ENCODE assay signal across 26 mouse cellular contexts in the genomic region with DNA sequence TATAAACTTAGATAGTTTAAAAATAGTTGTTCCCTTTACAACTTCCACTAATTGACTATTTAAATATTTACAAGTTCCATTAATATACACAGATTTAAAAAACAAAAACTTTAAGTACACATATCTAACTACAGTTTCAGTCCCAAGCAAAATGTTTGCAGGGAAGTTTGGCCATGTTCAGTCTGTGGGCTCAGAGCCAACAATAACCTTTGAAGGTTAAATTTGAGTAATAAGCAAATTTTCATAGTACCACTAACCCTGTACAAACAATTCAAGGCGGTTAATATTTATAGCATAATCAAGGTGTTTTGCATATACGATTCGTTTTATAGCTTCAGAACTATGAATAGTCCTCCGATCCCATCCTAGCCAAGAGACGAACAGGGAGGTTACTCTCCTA.
DNase-seq lines count a peak whose midpoint lies in the region; ATAC-seq and TF ChIP-seq lines count a peak whose summit lies in the region.
"Had no signal": no experiment of that assay in that cellular context is flagged by ENCODE, and none has a peak within 500 bp of the region (broad histone marks: within the 10 kb centered on the region; RNA-seq: fewer than 3 reads in every experiment).

No protein-coding gene starts in this region.

- H3K27me3 ChIP-seq in kidney, embryonic 15.5 days = no peaks in the 10 kb centered on the region
- no peaks in the 10 kb centered on the region for H3K27me3 ChIP-seq in small intestine, adult 2 months (ENCODE audit: control insufficient read depth, insufficient read depth, low read length)
- H3K27me3 ChIP-seq: heart, embryonic 15.5 days; liver, embryonic 15.5 days; neural tube, embryonic 13.5 days had no signal

- DNase-seq in adrenal gland, postnatal 10 days = peak; percentile 31
- no peak for DNase-seq in adrenal gland, adult 8-10 months
- no peak for DNase-seq in kidney, postnatal 25 days
- DNase-seq in cerebellum, adult 9-10 months = no peak
- DNase-seq: cerebellum, adult 11 months; cerebellum, postnatal 10 days; heart, postnatal 4 days; liver; retina, postnatal 1 day; right cerebral cortex, postnatal 25 days; thymus, adult 18-20 months; thymus, postnatal 36 days had no signal

- ATAC-seq in kidney, embryonic 15.5 days (replicated peaks; ENCODE audit: low FRiP score) = no peak
- ATAC-seq: forebrain, embryonic 16.5 days; inflammation-experienced regulatory T-cells, adult 6 months; midbrain, embryonic 16.5 days had no signal

- no peaks in the 10 kb centered on the region for H3K36me3 ChIP-seq in kidney, embryonic 15.5 days
- peaks cover 6% of the 10 kb centered on the region for H3K36me3 ChIP-seq in small intestine, adult 2 months (ENCODE audit: control insufficient read depth, insufficient read depth, low read length)
- H3K36me3 ChIP-seq: embryonic facial prominence, embryonic 10.5 days; heart, embryonic 15.5 days; limb, embryonic 10.5 days; liver, embryonic 15.5 days; midbrain, embryonic 10.5 days; neural tube, embryonic 13.5 days had no signal

- TF ChIP-seq POLR2A in small intestine, adult 2 months (IDR thresholded peaks at IDR 0.05; ENCODE audit: low read depth, low read length) = no peak

- TF ChIP-seq CTCF in small intestine, adult 2 months (IDR thresholded peaks at IDR 0.05; ENCODE audit: extremely low read depth, insufficient read length, insufficient replicate concordance, low read depth, low read length) = no peak

- no peak overlapping the region for H3K9ac ChIP-seq in kidney, embryonic 15.5 days
- H3K9ac ChIP-seq: heart, embryonic 15.5 days; hindbrain, embryonic 14.5 days; liver, embryonic 15.5 days; neural tube, embryonic 13.5 days had no signal

- WGBS in kidney, embryonic 15.5 days = 72% methylated on average over 5 of the region's 5 CpGs
- WGBS in small intestine, adult 2 months = 26% methylated on average over 5 of the region's 5 CpGs

- H3K4me2 ChIP-seq in kidney, embryonic 15.5 days = peak overlapping the region; percentile 27
- H3K4me2 ChIP-seq: heart, embryonic 15.5 days; hindbrain, embryonic 14.5 days; liver, embryonic 15.5 days; neural tube, embryonic 13.5 days had no signal

- peak overlapping the region; percentile 10; the same call in 1 of the 2 replicates for H3K4me3 ChIP-seq in kidney, embryonic 15.5 days (replicated peaks)
- H3K4me3 ChIP-seq in brown adipose tissue, adult 24 weeks (ENCODE audit: insufficient read depth, low read depth, low read length) = no peak overlapping the region; the same call in 1 of the 2 replicates
- peak overlapping the region; percentile 47; the same call in 1 of the 2 replicates for H3K4me3 ChIP-seq in small intestine, adult 2 months (ENCODE audit: low read depth, low read length)
- H3K4me3 ChIP-seq: embryonic facial prominence, embryonic 10.5 days; heart, embryonic 15.5 days; limb, embryonic 10.5 days; liver, embryonic 15.5 days; midbrain, embryonic 10.5 days; myocyte; neural tube, embryonic 13.5 days had no signal

- peak overlapping the region; percentile 75 for H3K27ac ChIP-seq in kidney, embryonic 15.5 days
- peak overlapping the region; percentile 23; the same call in 1 of the 2 replicates for H3K27ac ChIP-seq in brown adipose tissue, adult 24 weeks (replicated peaks; ENCODE audit: low read depth, low read length)
- H3K27ac ChIP-seq in small intestine, adult 2 months (ENCODE audit: insufficient read depth, low read depth, low read length) = peak overlapping the region; percentile 98
- H3K27ac ChIP-seq: embryonic facial prominence, embryonic 10.5 days; heart, embryonic 15.5 days; hindbrain, embryonic 14.5 days; limb, embryonic 10.5 days; liver, embryonic 15.5 days; midbrain, embryonic 10.5 days; neural tube, embryonic 13.5 days had no signal

- peaks cover 16% of the 10 kb centered on the region for H3K4me1 ChIP-seq in kidney, embryonic 15.5 days
- H3K4me1 ChIP-seq in brown adipose tissue, adult 24 weeks (ENCODE audit: control insufficient read depth, insufficient read depth, insufficient read length, low read length) = peaks cover 8% of the 10 kb centered on the region; the same call in 1 of the 2 replicates
- peaks cover 27% of the 10 kb centered on the region; the same call in 1 of the 2 replicates for H3K4me1 ChIP-seq in small intestine, adult 2 months (ENCODE audit: control insufficient read depth, insufficient read depth, insufficient read length, low read length)
- H3K4me1 ChIP-seq: limb, embryonic 10.5 days; liver, embryonic 15.5 days; neural tube, embryonic 13.5 days had no signal

- no peaks in the 10 kb centered on the region for H3K9me3 ChIP-seq in kidney, embryonic 15.5 days (replicated peaks)
- H3K9me3 ChIP-seq: embryonic facial prominence, embryonic 10.5 days; heart, embryonic 15.5 days; limb, embryonic 10.5 days; liver, embryonic 15.5 days; midbrain, embryonic 10.5 days; neural tube, embryonic 13.5 days had no signal

Comparison
In these comparisons a context has a peak if more than half of its experiments do, and no peak if none do; other contexts are left out.
1. H3K27ac ChIP-seq: peak in every context shown above with its lines; median percentile 98 in small intestine, adult 2 months; 75 in kidney, embryonic 15.5 days; 23 in brown adipose tissue, adult 24 weeks.